Mouse (Mus musculus) mouse trophoblast stem cell (cell line): ENCODE data around the gene Cdh12.
"Not testable (repeated sequence)": the region's sequence is repeated elsewhere in the genome, so short reads cannot be mapped to it uniquely, and the experiment has no call there.

ENCODE experiments used
- in situ Hi-C, 2 experiments: fragments of 300-500 bp; cut with MseI, MboI; formaldehyde crosslinking; loops; 2 replicates in 1 of 2; 3 replicates in 1 of 2; pipeline ENCODE4 v1.15.1; 2025

Gene Cdh12

DNA sequence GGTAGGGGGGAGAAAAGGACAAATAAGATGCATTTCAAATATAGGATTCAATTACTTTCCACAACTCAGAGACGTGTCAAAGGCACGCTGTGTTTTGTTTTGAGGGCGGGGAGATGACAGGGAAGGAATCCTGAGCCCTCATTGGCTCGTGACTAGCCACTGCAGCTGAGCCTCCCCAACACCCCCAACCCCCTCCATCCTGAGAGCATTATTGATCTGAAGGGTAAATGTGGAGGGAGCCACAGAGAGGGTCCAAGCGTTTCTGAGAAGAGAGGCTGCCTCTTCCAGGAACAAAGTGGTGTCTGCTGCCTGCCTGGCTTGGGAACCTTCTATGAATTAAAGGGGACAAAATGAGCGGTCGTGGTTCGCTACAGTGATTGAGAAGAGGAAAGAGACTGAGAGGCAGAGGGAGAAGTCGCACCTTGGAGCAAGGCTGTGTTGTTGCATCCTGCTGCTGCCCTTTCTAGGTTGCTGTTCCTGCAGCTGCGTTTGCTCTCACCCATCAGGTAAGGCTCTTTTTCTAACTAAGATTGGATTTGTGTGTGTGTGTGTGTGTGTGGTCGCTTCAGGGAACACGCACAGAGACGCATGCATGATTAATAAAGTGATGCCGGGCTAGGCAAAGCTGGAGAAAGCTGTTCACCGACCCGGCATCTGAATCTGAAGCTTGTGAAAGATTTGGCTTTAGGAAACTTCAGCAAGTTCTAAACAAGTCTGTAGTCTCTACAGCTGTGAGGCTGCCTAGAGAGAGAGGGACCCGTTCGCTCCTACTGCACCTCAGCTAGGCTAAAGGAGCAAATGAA is at the start of gene Cdh12:
Cdh12 (plus strand) TSS at position 405 of the 803 bp plus-strand sequence.
- in situ Hi-C loops = no loop called here

DNA sequence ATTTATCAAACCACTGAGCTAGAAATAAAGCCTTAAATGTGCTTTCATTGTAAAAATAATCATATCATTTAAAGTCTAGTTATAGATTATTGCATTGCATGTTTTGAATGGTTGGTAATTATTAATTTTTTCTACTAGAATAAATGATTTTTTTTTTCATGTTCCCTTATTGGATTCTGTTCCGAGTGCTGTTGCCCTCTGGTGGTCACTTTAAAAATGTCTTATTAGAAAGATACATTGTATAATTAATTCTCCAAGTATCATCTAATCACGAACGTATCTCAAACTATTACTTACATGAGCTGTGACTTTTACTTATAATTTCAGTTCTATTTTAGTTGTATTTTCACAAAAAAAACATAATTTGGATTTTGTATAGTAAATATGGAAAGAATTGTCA is 45.5 kb upstream of the Cdh12 start:
- in situ Hi-C loops = no loop called here

DNA sequence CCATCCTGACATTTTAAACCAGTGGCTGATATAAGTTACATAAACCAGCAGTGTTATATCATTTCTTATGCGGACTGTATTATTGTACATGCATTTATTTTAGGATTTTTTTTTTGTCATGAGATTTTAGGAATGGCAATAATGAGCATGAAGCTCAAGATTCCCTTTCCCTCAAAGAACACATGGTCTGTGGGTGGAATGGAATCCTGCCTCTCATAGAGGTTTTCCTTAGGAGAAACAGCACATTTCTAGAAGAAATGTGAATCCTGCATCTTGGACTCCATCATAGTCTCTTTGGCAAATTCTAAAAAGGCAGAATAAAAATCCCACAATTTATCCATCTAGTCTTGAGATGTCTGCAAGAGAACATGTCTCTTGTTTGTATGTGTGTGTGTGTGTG is 35.7 kb upstream of the Cdh12 start:
- in situ Hi-C loops = no loop called here

DNA sequence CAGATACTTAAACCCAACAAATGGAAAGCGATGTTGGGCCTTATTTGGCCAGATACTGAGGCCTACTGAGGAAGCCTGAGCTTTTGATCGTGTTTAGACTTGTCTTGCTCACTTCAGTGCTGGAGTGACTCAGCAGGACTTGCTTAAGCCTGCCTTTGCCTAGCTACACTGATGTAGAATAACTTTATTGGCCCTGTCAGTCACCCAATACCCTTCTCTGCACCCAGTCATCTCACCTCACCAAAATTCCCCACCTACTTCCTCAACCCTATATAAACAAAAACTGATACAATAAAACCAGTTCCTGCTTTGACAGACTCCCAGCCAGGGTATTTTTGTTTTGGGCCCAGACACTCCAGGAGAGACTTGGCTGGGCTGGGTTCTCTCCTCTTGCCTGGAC is 12.7 kb upstream of the Cdh12 start:
- in situ Hi-C loops = no loop called here

DNA sequence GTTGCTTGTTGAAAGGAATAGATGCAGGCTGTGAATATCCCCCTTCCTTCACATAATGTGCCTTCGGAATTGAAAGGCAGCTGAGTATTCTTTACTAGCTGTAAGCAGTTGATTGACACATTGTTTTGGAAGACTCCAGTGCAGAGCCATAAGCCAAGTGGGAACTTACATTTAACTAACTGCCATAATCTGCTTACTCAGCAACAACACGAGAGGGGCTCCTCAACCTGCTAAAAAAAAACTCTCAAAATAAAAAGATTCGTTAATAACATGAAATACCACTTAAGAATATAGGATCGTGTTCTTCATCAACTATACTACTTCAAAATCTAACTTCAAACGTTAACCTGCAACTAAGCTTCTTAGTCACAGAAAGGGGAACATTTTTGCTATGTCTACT is 1.5 kb downstream of the Cdh12 start:
- in situ Hi-C loops = no loop called here

DNA sequence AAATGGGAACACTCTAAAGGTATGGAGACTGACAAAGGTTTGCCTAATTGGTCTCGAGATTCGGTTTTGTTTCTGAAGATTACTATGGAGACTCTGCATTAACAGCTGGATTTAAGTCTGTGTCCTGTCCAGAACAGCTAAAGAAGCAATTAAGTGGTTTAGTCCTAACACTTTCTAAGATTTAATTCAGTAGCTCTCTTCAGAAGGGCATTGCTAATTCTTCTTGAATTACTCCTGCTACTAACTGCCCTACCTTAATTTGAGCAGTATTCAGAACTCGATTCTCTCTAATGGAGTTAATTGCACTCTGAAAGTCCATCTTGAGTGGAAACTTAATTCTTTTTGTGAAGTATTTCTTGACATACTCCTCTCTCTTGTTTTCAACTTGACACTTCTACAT is 9.4 kb downstream of the Cdh12 start:
- in situ Hi-C loops = no loop called here

DNA sequence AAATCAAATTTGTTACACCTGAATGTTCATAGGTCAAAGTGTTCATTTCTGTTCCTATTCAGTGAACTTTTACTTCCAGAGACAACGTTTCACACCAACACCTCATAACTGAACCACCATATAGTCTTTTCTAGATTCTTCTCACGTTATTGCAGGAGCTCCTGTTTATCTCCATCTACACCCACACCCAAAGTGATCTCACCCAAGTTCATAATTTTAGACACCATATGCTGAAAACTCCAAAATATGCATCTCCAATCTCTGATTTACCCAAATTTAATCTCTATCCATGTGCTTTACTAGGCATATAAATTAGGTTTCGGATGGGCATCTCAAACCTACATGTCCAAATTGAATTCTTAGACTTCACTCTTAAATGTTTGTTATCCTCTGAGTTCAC is 13.4 kb downstream of the Cdh12 start:
- in situ Hi-C loops = no loop called here

DNA sequence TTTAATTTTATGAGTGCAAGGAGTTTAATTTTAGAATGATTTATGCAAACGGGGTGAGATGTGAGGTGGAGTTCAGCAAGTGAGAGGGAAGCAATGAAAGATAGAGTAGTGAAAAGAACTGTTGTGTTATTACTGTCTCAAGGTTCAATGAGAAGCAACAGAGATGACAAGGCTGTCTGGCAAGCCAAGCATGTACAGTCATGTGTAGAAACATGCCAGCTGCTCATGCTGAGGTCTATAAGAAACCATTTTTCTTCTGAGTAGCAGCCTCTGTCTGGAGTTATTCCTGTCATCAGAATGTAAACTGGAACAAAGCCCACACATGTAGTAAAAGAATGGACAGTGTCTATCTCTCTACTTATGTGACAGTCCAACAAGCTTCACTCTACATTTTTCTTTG is 14.5 kb downstream of the Cdh12 start:
- in situ Hi-C loops = no loop called here

DNA sequence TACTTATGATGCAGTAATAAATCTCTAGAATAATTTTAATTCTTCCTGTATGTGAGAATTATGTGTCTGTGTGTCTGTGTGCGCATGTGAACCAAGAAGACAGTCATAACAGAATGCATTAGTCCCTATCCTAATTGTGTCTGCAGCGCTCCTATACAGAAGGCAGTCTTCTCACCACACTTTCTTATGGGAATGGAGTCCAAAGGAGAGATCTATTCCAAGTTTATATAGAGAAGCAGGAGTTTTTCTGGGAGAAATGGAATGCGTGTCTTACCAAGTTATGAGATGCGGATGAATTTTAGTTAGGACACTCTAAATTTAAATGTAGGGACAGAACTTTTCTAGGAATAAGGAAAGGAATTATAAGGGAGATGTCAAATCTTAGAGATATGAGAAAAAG is 101.9 kb downstream of the Cdh12 start:
- in situ Hi-C loops = no loop called here

DNA sequence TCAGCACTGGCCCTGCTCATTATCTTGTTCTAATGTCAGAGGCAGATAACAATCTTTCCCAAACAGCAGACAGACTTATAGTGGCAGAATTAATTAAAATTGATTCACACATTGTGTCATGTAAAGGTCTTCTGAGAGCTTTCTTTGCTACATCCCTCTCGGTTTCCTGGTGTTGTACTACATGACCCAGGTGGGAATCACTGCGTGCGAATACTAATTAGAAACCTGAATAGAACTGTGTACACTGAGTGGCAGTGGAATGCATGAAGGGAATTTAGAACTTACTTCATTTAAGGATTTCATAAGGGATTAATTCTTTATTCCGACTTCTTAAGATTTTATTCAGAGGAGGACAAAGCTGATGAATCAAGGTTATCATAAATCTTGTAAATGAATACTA is 121.9 kb downstream of the Cdh12 start:
- in situ Hi-C loops = no loop called here

DNA sequence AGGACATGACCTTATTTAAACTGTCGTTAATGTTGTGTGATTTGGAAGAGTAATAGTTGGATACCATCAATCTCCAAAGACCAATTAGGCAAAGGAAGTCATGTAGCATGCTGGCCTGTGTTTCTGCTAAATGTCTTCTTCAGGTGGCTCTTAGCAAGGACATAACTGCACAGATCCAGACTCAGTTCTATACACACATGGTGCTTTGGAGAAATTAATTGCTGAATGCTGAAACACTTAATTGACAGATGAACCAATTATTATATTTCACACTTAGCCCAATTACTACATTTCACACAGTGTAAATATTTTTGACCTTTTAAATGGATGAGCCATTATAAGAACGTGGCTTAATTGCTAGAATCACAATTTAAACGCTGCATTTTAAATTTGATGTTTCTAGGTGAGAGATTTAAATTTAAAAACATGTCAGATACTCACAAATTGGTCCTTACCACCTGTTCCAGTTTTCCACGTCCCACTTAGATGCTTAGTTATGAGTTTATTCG is 133.6 kb downstream of the Cdh12 start:
- in situ Hi-C loops = no loop called here

DNA sequence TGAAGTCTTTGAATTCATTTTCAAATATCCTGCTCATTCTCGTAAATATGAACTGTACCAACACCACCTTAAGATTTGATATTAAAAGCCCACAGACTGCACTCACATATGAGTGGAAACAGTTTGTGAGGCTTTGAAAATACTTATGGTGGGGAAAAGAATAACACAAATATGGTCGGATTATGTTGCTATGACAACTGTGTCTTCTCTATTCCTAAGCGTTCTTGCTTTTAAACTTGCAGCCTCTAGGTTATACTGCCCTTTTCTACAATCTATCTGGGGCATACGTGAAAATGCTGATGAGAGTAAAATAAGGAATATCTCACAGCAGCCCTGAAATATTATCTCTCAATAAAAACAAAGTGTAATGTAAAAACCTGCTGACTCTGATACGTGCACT is 142.5 kb downstream of the Cdh12 start:
- in situ Hi-C loops = no loop called here

DNA sequence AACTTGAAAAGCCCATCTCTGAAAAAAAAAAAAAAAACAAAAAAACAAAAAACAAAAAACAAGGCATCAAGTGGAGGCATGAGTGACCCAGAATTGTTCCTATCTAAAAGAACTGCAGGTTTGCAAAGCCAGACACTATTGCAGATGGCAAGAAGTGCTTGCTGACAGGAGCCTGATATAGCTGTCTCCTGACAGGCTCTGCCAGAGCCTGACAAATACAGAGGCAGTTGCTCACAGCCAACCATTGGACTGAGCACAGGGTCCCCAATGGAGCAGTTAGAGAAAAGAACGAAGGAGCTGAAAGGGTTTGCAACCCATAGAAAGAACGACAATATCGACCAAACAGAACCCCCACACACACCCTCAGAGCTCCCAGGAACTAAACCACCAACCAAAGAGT is 156.7 kb downstream of the Cdh12 start:
- in situ Hi-C loops = not testable (repeated sequence)

DNA sequence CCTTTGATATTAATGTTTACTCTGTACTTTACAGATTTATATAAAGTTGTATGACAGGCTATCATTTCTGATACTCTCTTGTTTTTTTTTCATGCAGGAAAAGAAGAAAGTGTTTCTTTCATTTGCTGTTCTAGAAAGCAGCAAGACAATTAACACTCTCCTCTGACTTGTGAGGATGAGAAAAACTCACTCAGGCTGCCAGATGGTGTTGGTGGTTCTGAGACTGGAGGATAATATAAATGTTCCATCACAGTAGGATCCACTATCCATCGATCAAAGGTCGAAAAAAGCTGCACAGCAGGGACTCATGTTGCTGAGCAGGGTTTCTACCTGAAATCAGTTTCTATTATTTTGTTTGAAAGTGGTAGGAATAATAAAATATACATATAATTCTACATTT is 185.5 kb downstream of the Cdh12 start:
- in situ Hi-C loops = no loop called here

DNA sequence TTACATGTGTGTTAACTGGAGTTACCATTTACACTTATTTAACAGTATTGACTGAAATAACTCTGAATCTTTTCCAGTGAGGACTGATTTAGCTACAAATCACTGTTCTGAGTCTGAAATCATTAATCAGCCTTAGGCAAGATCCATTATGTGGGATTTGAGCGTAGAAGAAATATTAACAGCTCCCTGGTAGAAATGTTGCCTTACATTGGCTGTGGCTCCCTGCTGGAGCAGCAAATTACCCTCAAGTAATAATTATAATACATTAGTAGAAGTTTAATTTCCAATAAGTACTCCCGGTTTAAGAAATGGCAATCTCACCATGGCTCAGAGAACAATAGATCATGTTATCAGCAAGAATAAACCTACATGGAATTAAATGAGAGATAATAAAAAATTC is 190.1 kb downstream of the Cdh12 start:
- in situ Hi-C loops = no loop called here

DNA sequence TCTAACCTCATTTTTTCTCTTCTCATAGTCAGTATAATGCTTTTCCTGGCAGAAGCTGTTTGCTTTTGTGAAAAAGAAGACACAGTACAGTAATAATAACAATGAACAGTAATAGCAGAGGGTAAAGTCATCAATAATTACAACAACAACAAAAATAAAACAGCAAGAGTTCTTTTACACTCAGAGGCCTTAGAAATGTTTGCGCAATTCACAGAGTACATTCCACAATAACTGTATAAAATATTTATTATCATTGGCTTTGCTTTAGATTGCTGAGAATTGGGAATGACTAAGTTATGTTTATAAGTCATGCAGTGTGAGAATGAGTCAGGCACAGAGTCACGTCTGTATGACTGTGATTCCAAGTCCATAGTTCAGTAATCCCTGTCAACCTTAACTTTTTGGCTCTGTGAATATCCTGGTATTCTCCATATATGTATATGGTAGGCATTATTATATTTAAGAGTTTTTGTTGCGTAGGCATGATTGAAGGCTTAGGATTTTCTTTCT is 193.9 kb downstream of the Cdh12 start:
- in situ Hi-C loops = no loop called here

DNA sequence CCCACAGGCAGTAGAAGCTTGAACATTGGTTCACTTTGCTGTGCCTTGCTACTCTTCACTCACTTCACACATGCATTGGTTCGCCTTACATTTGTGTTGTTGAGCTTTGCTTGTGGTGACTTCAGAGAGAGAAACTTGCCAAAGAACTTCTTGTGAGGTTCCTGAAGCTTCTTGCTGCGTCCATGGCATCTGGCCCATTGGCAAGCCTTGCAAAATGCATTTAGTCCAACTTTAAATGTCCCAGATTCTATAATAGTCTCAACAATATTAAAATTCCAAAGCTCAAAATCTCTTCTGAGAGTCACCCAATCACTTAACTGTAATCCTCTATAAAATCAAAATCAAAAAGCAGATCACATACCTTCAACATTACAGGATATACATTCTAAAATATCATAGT is 211.2 kb downstream of the Cdh12 start:
- in situ Hi-C loops = no loop called here

DNA sequence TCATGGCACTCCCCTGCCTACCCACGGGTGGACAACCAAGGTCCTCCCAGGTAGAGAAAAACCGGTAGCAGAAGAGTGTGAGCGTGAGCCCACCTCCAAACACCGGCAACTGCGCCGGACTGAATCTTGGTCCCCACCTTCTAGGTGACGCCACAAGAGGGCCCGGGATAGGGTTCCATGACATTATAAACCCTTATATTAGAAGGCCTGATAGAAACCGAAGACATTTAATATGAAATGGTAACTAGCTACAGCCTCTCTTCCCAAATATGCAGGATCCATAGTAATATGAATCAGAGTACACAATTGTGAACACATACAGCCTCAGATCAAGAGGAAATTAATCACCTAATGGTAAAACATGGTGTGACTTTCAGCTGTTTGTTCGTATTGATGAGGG is 217.6 kb downstream of the Cdh12 start, which contains the start of gene Acot10:
Acot10 (minus strand) TSS at position 101 of the 400 bp plus-strand sequence.
- in situ Hi-C loops = no loop called here

DNA sequence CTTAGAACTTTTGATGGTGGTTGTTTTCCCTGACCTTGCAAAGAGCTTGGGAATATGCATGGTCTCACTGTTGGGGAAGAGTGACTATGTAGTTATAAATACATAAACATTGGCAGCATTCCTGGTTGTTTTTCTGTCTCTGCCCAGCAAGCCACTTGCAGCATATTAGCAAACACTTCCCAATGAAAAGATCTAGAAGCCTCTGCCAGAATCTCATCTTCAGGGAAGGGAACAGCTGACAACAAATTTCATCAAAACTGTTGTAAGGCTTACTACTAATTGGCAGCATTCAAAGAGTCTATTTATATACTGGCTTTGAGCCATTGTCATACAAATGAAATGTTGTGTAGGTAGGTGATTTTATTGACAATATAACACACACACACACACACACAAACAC is 218.3 kb downstream of the Cdh12 start:
- in situ Hi-C loops = no loop called here

DNA sequence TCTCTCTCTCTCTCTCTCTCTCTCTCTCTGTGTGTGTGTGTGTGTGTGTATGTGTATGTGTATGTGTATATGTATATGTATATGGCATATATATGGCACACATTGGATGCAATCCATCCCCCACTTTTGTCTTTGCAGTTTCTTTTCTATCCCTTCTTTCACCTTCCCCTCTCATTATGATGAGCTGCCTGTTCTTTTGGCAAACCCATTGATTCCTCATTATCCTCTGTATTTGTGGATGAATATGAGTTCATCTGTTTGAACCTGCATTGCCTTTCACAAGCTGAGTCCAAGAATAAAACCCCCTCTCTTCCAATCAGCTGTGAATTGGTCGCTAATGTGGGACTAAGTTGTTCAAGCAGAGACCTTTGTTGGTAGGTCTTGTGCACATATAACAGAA is 218.9 kb downstream of the Cdh12 start:
- in situ Hi-C loops = no loop called here

DNA sequence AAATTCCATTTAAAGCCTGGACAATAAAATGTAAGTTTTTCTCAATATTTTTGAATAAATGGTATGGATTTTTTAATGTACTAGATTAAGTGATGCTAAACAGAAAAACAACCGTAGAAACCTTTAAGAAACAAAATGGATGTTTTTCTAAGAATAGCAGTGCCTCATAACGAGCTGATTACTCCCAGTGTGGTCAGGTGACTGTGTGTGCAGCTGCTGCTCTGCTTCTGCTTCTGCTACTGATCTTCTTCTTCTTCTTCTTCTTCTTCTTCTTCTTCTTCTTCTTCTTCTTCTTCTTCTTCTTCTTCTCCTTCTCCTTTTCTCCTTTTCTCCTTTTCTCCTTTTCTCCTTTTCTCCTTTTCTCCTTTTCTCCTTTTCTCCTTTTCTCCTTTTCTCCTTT is 220.4 kb downstream of the Cdh12 start:
- in situ Hi-C loops = not testable (repeated sequence)

DNA sequence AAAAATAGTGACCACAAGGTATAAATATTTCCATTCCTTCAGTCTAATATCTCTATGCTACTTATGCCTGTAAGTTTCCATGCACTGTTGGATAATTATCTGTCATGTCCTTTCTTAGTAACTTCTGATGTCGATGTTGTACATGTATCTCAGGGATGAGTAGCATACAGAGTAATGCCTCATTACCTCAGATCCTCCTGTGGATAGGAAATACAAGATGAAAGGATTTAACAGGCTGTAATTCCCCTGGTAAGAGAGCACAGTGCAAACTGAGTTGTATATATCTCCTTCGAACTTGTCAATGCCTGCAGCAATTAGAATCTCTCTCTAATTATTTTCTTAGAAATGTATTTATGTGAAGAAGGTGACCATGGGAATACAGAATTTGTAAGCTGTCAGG is 233.7 kb downstream of the Cdh12 start:
- in situ Hi-C loops = no loop called here

DNA sequence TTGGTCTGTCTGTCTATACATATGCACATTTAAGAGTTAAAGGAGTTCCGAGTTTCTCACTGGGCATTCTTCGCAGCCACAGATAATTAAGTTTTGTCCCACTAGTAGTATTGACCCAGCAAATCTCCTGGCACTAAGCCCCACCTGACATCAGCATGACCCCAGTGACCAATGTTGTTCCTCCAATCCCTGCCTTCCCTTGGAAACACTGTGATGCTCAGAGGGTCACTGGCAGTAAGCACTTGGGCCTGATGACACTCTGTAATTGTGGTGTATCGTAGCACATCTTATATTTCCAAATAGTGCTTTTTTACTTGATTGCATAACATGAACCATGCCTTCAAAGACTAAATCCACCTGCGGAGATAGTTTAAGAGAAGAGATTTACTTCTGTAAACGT is 235.1 kb downstream of the Cdh12 start:
- in situ Hi-C loops = no loop called here

DNA sequence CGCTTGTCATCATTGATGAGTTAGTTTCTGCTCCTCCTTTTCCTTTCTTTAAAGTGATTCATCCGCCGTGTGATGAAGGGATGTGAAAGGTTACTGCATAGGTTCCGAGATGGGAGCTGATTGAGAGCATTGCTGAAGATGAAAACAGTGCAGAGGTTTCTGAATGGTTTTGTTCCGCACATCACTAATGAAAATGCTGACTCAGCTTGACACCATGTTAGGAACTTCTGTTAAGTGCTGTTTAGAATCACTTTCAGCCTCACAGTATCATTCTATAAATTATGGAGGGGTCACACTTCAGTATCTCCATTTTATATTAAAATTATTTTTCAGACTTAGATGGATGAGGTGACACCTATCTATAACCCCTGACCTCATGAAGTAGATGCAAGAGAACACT is 247.2 kb downstream of the Cdh12 start:
- in situ Hi-C loops = no loop called here
